Mouse (Mus musculus) hindbrain, embryonic 15.5 days (tissue): Measurements from ENCODE around the gene Zfp579. TPM values are rescaled to one million over a fixed set of nuclear protein-coding genes. Genes with fewer than 3 reads are reported as not detected.
"Not testable (repeated sequence)": the region's sequence is repeated elsewhere in the genome, so short reads cannot be mapped to it uniquely, and the experiment has no call there.

ENCODE experiments used
- ATAC-seq: fragments of 200-750 bp; cut with Nextera tagmentation; 2 replicates; pipeline ENCODE4 v1.8.0; 2017; ENCODE audit warnings: low read depth, moderate number of reproducible peaks, moderate TSS enrichment; ENCODE audit not compliant: low FRiP score
- H3K27ac ChIP-seq: fragments of 300-500 bp; sonication (generic); replicated peaks from 2 replicates; pipeline ENCODE4 v1.5.1; 2015; ENCODE audit warnings: mild to moderate bottlenecking, inconsistent platforms
- H3K27me3 ChIP-seq: fragments of 300-500 bp; sonication (generic); 2 replicates; pipeline ENCODE4 v1.6.1; 2015; ENCODE audit warnings: control low read depth, inconsistent platforms
- H3K36me3 ChIP-seq: fragments of 300-500 bp; sonication (generic); 2 replicates; pipeline ENCODE4 v1.6.1; 2015; ENCODE audit warnings: control low read depth, inconsistent platforms
- H3K4me1 ChIP-seq: fragments of 300-500 bp; sonication (generic); replicated peaks from 2 replicates; pipeline ENCODE4 v1.6.1; 2015; ENCODE audit warnings: control low read depth, inconsistent platforms
- H3K4me2 ChIP-seq: fragments of 300-500 bp; sonication (generic); 2 replicates; pipeline ENCODE4 v1.6.1; 2015; ENCODE audit warnings: moderate library complexity, mild to moderate bottlenecking, inconsistent platforms
- H3K4me3 ChIP-seq: fragments of 300-500 bp; sonication (generic); 2 replicates; pipeline ENCODE4 v1.5.1; 2015; ENCODE audit warnings: mild to moderate bottlenecking, inconsistent platforms
- H3K9ac ChIP-seq: fragments of 300-500 bp; sonication (generic); 2 replicates; pipeline ENCODE4 v1.6.1; 2015; ENCODE audit warnings: inconsistent platforms
- H3K9me3 ChIP-seq: fragments of 300-500 bp; sonication (generic); 2 replicates; pipeline ENCODE4 v1.6.1; 2016; ENCODE audit warnings: control low read depth, inconsistent platforms
- WGBS: fragments of 180-500 bp; shearing (Covaris S2); methylation state at CpG from one replicate; pipeline ENCODE4 v1.1.7; 2015; 5-methylcytosine and 5-hydroxymethylcytosine counted together
- polyA plus RNA-seq: library from polyadenylated mRNA; unstranded; fragments of >200 nt; fragmentation: Nextera tagmentation; extraction: Ambion mirVana; gene quantifications from 2 replicates; pipeline ENCODE4 v1.2.1, GENCODE M21; 2015

Zfp579 gene
- polyA plus RNA-seq, 1 experiment from 2014 or later, result 66.8 TPM

DNA sequence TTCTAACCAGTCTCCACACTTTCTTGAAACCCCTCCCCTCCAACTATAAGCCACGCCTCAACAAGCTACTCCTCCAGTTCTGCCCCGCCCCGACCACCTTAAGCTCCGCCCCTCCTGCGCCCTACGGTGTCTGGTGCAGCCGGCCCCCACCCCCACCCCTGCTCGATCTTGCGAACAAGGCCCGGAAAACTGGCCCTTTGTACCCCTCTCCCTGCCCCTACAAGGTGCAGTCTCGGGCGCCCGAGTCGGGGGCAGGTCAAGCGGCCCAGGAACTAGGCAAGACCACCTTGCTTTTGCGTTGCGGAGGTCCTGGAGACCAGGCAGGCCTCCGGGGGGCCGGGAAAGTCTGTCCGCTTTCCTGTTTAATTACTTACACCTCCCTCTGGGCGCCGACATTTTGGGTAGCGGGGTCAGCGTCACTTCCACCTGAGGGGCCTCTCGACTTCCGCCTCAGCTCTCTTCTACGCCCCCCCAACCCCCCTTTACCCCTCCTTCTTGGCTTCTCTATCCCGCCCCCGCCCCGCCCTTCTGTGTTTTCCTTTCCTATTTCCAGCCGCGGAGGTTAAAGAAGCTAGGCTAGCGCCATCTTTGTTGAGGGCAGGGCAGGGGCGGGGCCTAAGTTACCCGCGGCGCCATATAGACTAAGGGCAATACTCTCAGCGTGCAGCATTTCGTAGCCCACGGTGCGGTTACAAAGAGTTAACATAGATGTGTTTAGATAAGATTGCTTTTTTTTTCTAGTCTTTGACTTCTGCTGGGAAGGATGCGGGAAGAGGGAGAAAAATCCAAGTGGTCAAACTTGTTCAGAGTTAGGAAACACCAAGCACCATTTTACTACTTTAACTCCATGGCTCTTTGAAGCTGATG lies 18.5 kb upstream of the Zfp579 start, which contains the start of the genes Zfp524 and Fiz1:
TSS of gene Zfp524 (plus strand) at position 165 of the 867 bp plus-strand sequence.
TSS of gene Fiz1 (minus strand) at position 447 of the 867 bp plus-strand sequence.
- H3K9me3 ChIP-seq, result no peaks in the 10 kb centered on the region
- no peaks in the 10 kb centered on the region for H3K27me3 ChIP-seq
- peak; percentile 83 for ATAC-seq
- H3K9ac ChIP-seq, result peak within 1 kb of the TSS; percentile 76
- H3K4me2 ChIP-seq, result peak within 1 kb of the TSS; percentile 64
- WGBS, result under 1% methylated on average over 41 of the region's 42 CpGs
- H3K27ac ChIP-seq, result peak within 1 kb of the TSS; percentile 99
- H3K4me3 ChIP-seq, result peak within 1 kb of the TSS; percentile 87
- H3K36me3 ChIP-seq, result peaks cover 32% of the 10 kb centered on the region
- H3K4me1 ChIP-seq, result peaks cover 8% of the 10 kb centered on the region

DNA sequence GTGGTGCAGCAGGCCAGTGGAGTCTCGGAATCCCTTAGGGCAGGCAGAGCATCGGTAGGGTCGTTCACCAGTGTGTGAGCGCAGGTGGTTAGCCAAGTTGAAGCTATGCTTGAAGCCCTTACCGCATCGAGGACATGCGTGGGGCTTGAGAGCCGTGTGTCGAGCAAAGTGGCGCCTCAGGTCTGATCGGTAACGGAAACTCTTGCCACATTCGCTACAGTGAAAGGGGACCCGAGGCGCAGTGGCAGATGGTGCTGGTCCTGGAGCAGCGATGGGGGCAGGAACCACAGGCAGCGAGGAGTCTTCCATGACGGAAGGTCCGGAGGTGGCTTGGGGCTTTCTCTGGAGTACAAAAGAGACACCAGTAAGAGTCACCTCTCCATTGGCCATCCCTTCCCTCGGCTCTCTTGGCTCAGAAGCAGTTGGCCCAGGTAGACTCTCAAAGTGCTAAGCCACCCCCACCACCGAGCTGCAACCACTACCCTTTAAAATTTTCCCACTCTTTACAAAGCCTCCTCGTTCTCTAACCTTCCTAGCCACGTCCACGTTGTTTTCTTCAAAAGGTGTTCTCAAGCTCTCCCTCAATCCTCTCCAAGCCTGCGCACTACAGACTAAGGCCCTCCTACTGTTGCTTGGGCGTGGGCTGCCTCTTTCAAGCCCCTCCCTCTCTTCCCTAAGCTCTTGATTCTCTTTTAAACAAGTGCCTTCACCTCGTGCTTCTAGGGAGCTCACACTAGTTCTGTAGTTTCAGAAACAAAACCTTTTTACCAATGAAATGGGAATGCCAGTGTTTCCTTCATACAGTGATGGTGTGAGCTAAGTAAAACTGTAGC lies 16.9 kb upstream of the Zfp579 start:
- no peak overlapping the region for H3K27ac ChIP-seq
- peaks cover 6% of the 10 kb centered on the region for H3K4me1 ChIP-seq
- no peaks in the 10 kb centered on the region for H3K9me3 ChIP-seq
- 93% methylated on average over 27 of the region's 27 CpGs for WGBS
- H3K27me3 ChIP-seq, result no peaks in the 10 kb centered on the region
- ATAC-seq, result no peak
- H3K9ac ChIP-seq, result no peak overlapping the region
- no peak overlapping the region for H3K4me2 ChIP-seq
- H3K36me3 ChIP-seq, result peaks cover 48% of the 10 kb centered on the region
- no peak overlapping the region for H3K4me3 ChIP-seq

DNA sequence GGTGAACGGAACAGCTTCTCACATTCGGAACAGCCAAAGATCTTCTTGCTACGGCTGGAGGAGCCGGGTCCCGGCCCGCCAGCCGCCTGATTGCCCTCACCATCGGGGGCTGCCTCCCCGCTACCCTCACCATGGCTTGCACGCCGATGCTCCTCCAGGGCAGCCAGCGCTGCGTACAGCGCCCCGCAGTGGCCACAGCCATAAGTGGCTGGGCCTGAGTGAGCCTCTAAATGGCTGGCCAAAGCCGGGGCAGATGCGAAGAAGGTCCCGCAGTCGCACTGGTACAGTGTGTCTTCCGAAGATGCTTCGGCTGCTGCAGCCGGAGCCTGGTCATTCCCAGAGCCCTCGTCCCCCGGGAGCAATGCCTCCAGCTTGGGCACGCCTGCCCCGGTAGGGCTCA lies 12.3 kb upstream of the Zfp579 start:
- H3K27ac ChIP-seq, result no peak overlapping the region
- H3K4me1 ChIP-seq, result no peaks in the 10 kb centered on the region
- H3K4me2 ChIP-seq, result no peak overlapping the region
- ATAC-seq, result no peak
- H3K4me3 ChIP-seq, result no peak overlapping the region
- no peaks in the 10 kb centered on the region for H3K9me3 ChIP-seq
- no peak overlapping the region for H3K9ac ChIP-seq
- H3K36me3 ChIP-seq, result peaks cover 60% of the 10 kb centered on the region
- WGBS, result 95% methylated on average over 26 of the region's 26 CpGs
- H3K27me3 ChIP-seq, result no peaks in the 10 kb centered on the region

DNA sequence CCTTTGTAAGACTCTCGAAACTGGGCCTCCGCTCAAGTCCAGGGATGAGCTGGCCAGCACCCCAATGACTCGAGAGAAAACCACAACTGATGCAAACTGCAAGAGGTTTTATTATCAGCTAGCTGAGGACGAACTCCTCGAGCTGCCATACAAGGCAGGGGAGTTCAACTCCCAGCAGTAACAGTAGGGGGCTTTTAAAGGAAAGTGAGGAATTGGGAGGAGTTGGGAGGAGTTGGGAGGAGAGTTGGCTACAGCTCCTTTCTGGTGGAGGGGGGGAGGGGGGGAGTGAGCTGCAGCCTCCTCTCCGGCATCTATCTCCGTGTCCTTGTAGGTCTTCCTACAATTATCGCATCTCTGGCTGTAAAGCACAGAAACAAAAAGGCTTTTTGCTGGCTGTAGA lies 6.9 kb upstream of the Zfp579 start:
- H3K4me3 ChIP-seq, H3K9ac ChIP-seq, H3K27me3 ChIP-seq, H3K9me3 ChIP-seq, H3K4me2 ChIP-seq, ATAC-seq, H3K4me1 ChIP-seq, H3K27ac ChIP-seq: not testable (repeated sequence)
- H3K36me3 ChIP-seq, result peaks cover 12% of the 10 kb centered on the region
- 62% methylated on average over 8 of the region's 8 CpGs for WGBS

DNA sequence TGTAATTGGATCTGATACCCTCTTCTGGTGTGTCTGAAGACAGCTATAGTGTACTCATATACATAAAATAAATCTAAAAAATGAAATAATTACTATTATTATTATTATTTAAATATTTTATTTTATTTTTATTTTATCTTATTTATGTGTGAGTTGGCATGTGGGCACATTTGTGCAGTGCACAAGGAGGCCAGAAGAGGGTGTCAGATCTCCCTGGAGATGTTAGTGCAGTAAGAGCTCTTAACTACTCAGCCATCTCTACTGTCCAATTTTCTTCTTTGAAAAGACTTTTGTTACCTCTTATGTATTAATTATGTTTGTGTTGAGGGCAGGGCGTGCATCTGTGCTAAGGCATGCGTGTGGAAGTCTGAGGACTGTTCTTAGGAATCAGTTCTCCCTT lies 3.9 kb upstream of the Zfp579 start:
- no peaks in the 10 kb centered on the region for H3K27me3 ChIP-seq
- H3K36me3 ChIP-seq, result no peaks in the 10 kb centered on the region
- no peak overlapping the region for H3K4me3 ChIP-seq
- no peak overlapping the region for H3K9ac ChIP-seq
- no peak for ATAC-seq
- H3K4me1 ChIP-seq, result peaks cover 14% of the 10 kb centered on the region
- H3K4me2 ChIP-seq, result no peak overlapping the region
- 71% methylated on average over 2 of the region's 2 CpGs for WGBS
- H3K27ac ChIP-seq, result no peak overlapping the region
- no peaks in the 10 kb centered on the region for H3K9me3 ChIP-seq

DNA sequence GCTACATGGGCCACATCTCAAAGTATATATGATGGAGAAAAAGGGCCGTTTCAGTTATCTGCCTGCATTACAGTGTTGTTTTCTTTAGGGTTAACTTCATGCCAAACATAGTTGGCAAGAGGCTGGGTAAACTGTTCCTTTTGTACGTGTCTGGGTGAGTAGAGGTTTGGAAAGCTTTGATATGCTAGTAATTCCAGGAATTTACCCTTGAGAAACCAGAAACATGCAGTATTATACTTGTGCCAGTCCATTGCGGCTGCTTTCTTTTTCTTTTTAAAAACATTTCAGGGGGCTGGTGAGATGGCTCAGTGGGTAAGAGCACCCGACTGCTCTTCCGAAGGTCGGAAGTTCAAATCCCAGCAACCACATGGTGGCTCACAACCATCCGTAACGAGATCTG lies 976 bp upstream of the Zfp579 start:
- Histone ChIP-seq H3K27me3 (no peaks in the 10 kb centered on the region), H3K9ac (peak overlapping the region; percentile 86), H3K4me3 (peak overlapping the region; percentile 73), H3K9me3 (no peaks in the 10 kb centered on the region), H3K36me3 (peaks cover 18% of the 10 kb centered on the region), H3K27ac (0 out of 2 replicates have a peak overlapping the region, but pooled peaks have one; percentile 90), H3K4me2 (peak overlapping the region; percentile 86), H3K4me1 (peaks cover 35% of the 10 kb centered on the region)
- WGBS, result 66% methylated on average over 8 of the region's 8 CpGs
- no peak for ATAC-seq

DNA sequence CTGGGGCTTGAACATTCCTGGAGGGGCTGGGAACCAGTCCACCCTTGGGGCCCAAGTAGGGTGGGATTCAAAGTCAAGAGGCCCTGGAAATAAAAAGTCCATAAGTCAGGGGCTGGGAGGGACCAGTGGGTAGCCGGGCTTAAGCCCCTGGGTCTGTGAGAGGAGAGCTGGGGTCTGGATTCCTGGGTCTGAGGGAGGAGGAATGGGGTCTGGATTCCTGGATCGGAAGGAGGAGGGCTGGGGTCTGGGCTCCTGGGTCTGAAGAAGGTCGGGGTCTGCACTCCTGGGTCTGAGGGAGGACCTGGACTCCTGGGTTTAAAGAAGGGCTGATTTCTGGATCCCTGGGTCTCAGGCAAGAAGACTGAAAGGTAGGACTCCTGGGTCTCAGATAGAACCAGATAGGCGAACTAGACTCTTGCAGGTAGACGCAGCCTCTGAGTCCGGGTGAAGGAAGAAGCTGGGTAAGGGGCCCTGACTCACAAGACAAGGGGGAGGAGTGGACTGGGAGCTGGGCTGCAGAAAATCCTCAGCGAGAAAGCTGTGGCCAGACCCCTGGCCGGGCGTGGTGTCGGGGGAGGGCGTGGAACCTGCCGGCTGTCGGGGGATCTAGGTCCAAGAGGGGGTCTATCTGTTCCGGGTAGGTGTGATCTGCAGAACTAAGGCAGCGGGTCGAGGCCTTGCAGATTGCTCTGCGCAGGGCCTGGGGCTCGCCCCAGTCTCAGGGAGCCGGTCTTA lies 523 bp downstream of the Zfp579 start:
- Histone ChIP-seq H3K9ac (peak overlapping the region; percentile 86), H3K9me3 (no peaks in the 10 kb centered on the region), H3K4me2 (peak overlapping the region; percentile 86), H3K27me3 (no peaks in the 10 kb centered on the region), H3K4me3 (peak overlapping the region; percentile 73), H3K4me1 (peaks cover 35% of the 10 kb centered on the region), H3K27ac (peak overlapping the region; percentile 82), H3K36me3 (peaks cover 26% of the 10 kb centered on the region)
- WGBS, result 6% methylated on average over 19 of the region's 19 CpGs
- peak; percentile 13; the same call in 1 of the 2 replicates for ATAC-seq

DNA sequence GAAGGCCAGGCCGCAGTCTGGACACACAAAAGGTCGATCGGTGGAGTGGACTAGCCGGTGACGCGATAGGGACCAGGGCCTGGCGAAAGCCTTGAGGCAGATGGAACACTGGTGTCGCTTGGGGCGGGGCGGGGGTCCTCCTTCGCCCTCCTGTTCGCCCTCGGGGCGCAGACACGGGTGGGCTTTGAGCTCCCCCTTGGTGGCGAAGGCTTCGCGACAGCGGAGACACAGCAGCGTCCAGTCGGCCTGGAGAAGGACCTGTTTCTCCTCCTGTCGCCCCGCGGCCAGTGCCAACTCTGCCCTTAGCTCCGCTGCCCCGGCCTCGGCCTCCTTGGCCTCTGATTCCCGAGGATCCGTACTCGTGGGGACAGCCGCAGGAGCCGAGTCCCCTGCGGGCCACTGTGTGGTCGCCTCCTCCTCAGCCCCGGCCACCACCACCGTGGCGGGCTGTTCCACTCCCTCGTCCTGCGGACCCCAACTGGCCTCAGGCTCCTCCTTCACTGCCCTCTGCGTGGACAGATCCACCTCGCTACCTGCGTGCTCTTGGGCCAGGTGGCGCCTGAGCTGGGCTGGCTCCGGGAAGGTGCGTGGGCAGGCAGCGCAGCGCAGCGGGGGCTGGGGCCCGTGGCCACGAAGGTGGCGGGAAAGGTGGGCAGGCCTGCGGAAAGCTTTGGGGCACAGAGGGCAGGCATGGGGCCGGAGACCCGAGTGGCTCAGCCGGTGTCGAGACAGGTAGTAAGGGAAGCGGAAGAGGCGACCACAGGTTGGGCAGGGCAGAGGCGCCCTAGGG lies 1.8 kb downstream of the Zfp579 start:
- WGBS, result 47% methylated on average over 51 of the region's 59 CpGs
- 0 out of 2 replicates have a peak overlapping the region, but pooled peaks have one; percentile 28 for H3K9ac ChIP-seq
- peaks cover 35% of the 10 kb centered on the region for H3K4me1 ChIP-seq
- peak overlapping the region; percentile 86 for H3K4me2 ChIP-seq
- ATAC-seq, result no peak
- H3K9me3 ChIP-seq, result no peaks in the 10 kb centered on the region
- peak overlapping the region; percentile 73 for H3K4me3 ChIP-seq
- H3K36me3 ChIP-seq, result peaks cover 29% of the 10 kb centered on the region
- no peak overlapping the region for H3K27ac ChIP-seq
- H3K27me3 ChIP-seq, result no peaks in the 10 kb centered on the region

DNA sequence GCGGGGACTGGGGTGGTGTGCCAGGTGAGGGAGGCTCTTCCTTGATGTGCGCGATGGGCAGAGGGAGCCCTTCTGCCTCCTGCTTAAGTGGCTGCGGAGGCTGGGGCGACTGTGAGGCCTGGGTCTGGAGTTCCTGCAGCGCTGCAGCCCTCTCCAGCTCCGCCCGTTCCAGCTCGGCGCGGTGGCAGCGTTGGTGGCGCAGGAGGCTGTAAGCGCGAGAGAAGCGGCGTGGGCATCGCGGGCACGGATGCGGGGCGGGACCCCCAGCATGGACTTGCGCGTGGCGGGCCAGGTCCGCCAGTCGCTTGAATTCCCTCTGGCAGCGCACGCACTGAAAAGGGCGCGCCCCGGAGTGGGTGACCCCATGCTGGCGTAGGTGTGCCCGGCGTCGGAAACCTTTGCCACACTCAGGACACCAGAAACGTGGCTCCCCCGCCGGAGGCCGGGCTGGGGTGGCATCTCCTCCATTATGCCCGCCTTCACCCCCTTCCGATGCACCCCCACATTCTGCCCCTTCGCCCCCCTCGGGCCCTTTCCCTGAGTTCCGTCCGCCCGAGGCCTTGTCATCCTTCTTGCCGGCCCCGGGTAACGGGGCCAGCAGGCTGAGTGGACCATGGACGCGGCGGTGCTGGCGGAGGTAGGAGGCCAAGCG lies 2.5 kb downstream of the Zfp579 start:
- Histone ChIP-seq H3K9me3 (no peaks in the 10 kb centered on the region), H3K4me3 (peak overlapping the region; percentile 73), H3K27ac (no peak overlapping the region), H3K9ac (0 out of 2 replicates have a peak overlapping the region, but pooled peaks have one; percentile 28), H3K27me3 (no peaks in the 10 kb centered on the region), H3K4me1 (peaks cover 35% of the 10 kb centered on the region), H3K36me3 (peaks cover 29% of the 10 kb centered on the region), H3K4me2 (peak overlapping the region; percentile 86)
- no peak for ATAC-seq
- 32% methylated on average over 55 of the region's 55 CpGs for WGBS

DNA sequence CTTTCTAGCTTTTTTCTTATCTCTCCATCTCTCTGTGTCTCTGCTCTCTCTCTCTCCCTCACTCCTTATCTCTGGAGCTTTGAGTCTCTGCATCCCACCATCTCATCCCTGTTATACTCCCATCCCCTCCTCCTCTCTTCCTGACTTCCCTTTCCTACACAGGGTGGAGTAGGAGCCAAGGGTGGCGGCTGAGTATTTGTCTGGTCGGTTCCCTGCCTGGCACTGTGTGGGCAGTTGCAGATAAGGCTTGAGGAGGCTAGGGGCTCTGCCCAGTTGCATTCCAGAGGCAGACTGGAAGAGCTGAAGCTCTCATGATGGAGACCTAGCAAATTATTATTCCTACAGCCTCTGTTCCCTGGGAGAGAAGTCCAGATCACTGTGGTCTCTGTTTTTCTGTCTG lies 7.7 kb downstream of the Zfp579 start:
- peaks cover 24% of the 10 kb centered on the region for H3K36me3 ChIP-seq
- H3K27me3 ChIP-seq, result no peaks in the 10 kb centered on the region
- no peaks in the 10 kb centered on the region for H3K9me3 ChIP-seq
- H3K27ac ChIP-seq, result no peak overlapping the region
- H3K4me2 ChIP-seq, result no peak overlapping the region
- 62% methylated on average over 2 of the region's 2 CpGs for WGBS
- ATAC-seq, result no peak
- H3K9ac ChIP-seq, result no peak overlapping the region
- H3K4me1 ChIP-seq, result peaks cover 4% of the 10 kb centered on the region
- no peak overlapping the region for H3K4me3 ChIP-seq
